Mouse (Mus musculus) frontal cortex, postnatal 36 days (tissue): ENCODE results near the gene Mast4.

Experiments
- DNase-seq, 2 experiments: peaks; one replicate each; pipeline ENCODE4 v3.0.0; 2022; ENCODE audit warnings: low spot score in 2 of 2

The Mast4 gene

GRCm38 (mm10) chr13:102694154-102694553 is 640.1 kb downstream of the Mast4 start:
- DNase-seq, result no peak

- no peak for DNase-seq
Observed at GRCm38 (mm10) chr13:102693341-102693801, 640.9 kb downstream of the Mast4 start, which contains the start of gene Cd180. TSS of gene Cd180 (plus strand) at chr13:102693558.

GRCm38 (mm10) chr13:102691408-102692150 is 642.7 kb downstream of the Mast4 start:
- DNase-seq, result no peak

- no peak for DNase-seq
Observed at GRCm38 (mm10) chr13:102690184-102690583, 644.1 kb downstream of the Mast4 start.

- no peak for DNase-seq
Observed at GRCm38 (mm10) chr13:102689201-102690090, 644.9 kb downstream of the Mast4 start.

GRCm38 (mm10) chr13:102688121-102688520 is 646.2 kb downstream of the Mast4 start:
- DNase-seq, result no peak

- no peak for DNase-seq
Observed at GRCm38 (mm10) chr13:102684890-102685289, 649.4 kb downstream of the Mast4 start.
